Mouse (Mus musculus): Measurements from ENCODE around the gene Irx5. TPM values are rescaled to one million over a fixed set of nuclear protein-coding genes. Genes with fewer than 3 reads are reported as not detected.

Irx5 gene
- total RNA-seq, 1 experiment = 1.5 TPM

GRCm38 (mm10) chr8:92408092-92408491 lies 50.7 kb downstream of the Irx5 start:
- TF ChIP-seq CHD2 (IDR thresholded peaks at IDR 0.05; ENCODE audit: low read depth, low read length) = no peak
- no peak for TF ChIP-seq HCFC1 (IDR thresholded peaks at IDR 0.05; ENCODE audit: borderline replicate concordance, insufficient read depth, low read length)
- TF ChIP-seq ZC3H11A (IDR thresholded peaks at IDR 0.05; ENCODE audit: borderline replicate concordance, low read depth, low read length) = no peak
- no peak for TF ChIP-seq ZNF384 (IDR thresholded peaks at IDR 0.05; ENCODE audit: low read depth, low read length)
- no peak for TF ChIP-seq MAFK (IDR thresholded peaks at IDR 0.05; ENCODE audit: insufficient read depth, low read depth, low read length)
- Histone ChIP-seq H3K4me1 (ENCODE audit: control insufficient read depth in 2 of 2, insufficient read depth in 2 of 2, low read length in 2 of 2, poor library complexity in 1 of 2) (no peaks in the 10 kb centered on the region), H3K9ac (ENCODE audit: insufficient read depth, low read depth, low read length, poor library complexity, severe bottlenecking) (no peak overlapping the region), H3K4me3 (ENCODE audit: insufficient read depth in 1 of 2, low read depth in 1 of 2, low read length in 2 of 2, poor library complexity in 1 of 2, severe bottlenecking in 1 of 2) (no peak overlapping the region), H3K27ac (ENCODE audit: insufficient read depth, low read depth, low read length, poor library complexity, severe bottlenecking) (no peak overlapping the region), H3K36me3 (ENCODE audit: control insufficient read depth, insufficient read depth, low read length, poor library complexity, severe bottlenecking) (no peaks in the 10 kb centered on the region), H3K9me3 (ENCODE audit: control insufficient read depth, insufficient read depth, low read depth, low read length) (no peaks in the 10 kb centered on the region)
- DNase-seq (ENCODE audit: low read depth, low spot score) = no peak
- in situ Hi-C loops (cut with MboI; ENCODE audit: low sequenced_read_pairs in 2 of 2, unreplicated experiment in 2 of 2) = no loop called here

GRCm38 (mm10) chr8:92413583-92413982 lies 56.2 kb downstream of the Irx5 start:
- Histone ChIP-seq H3K9me3 (ENCODE audit: control insufficient read depth, insufficient read depth, low read depth, low read length) (no peaks in the 10 kb centered on the region), H3K4me3 (ENCODE audit: insufficient read depth in 1 of 2, low read depth in 1 of 2, low read length in 2 of 2, poor library complexity in 1 of 2, severe bottlenecking in 1 of 2) (no peak overlapping the region), H3K36me3 (ENCODE audit: control insufficient read depth, insufficient read depth, low read length, poor library complexity, severe bottlenecking) (no peaks in the 10 kb centered on the region), H3K27ac (ENCODE audit: insufficient read depth, low read depth, low read length, poor library complexity, severe bottlenecking) (no peak overlapping the region), H3K9ac (ENCODE audit: insufficient read depth, low read depth, low read length, poor library complexity, severe bottlenecking) (no peak overlapping the region), H3K4me1 (ENCODE audit: control insufficient read depth in 2 of 2, insufficient read depth in 2 of 2, low read length in 2 of 2, poor library complexity in 1 of 2) (no peaks in the 10 kb centered on the region)
- in situ Hi-C loops (cut with MboI; ENCODE audit: low sequenced_read_pairs in 2 of 2, unreplicated experiment in 2 of 2) = no loop called here
- DNase-seq (ENCODE audit: low read depth, low spot score) = no peak
- TF ChIP-seq CHD2 (IDR thresholded peaks at IDR 0.05; ENCODE audit: low read depth, low read length) (no peak), ZNF384 (IDR thresholded peaks at IDR 0.05; ENCODE audit: low read depth, low read length) (no peak), MAFK (IDR thresholded peaks at IDR 0.05; ENCODE audit: insufficient read depth, low read depth, low read length) (no peak), HCFC1 (IDR thresholded peaks at IDR 0.05; ENCODE audit: borderline replicate concordance, insufficient read depth, low read length) (no peak), ZC3H11A (IDR thresholded peaks at IDR 0.05; ENCODE audit: borderline replicate concordance, low read depth, low read length) (no peak)

- no peaks in the 10 kb centered on the region for H3K9me3 ChIP-seq (ENCODE audit: control insufficient read depth, insufficient read depth, low read depth, low read length)
- DNase-seq (ENCODE audit: low read depth, low spot score) = no peak
- in situ Hi-C loops (cut with MboI; ENCODE audit: low sequenced_read_pairs in 2 of 2, unreplicated experiment in 2 of 2) = no loop called here
- no peak overlapping the region for H3K27ac ChIP-seq (ENCODE audit: insufficient read depth, low read depth, low read length, poor library complexity, severe bottlenecking)
- H3K9ac ChIP-seq (ENCODE audit: insufficient read depth, low read depth, low read length, poor library complexity, severe bottlenecking) = no peak overlapping the region
- no peak for TF ChIP-seq ZC3H11A (IDR thresholded peaks at IDR 0.05; ENCODE audit: borderline replicate concordance, low read depth, low read length)
- no peak for TF ChIP-seq ZNF384 (IDR thresholded peaks at IDR 0.05; ENCODE audit: low read depth, low read length)
- no peak for TF ChIP-seq MAFK (IDR thresholded peaks at IDR 0.05; ENCODE audit: insufficient read depth, low read depth, low read length)
- TF ChIP-seq CHD2 (IDR thresholded peaks at IDR 0.05; ENCODE audit: low read depth, low read length) = no peak
- no peak for TF ChIP-seq HCFC1 (IDR thresholded peaks at IDR 0.05; ENCODE audit: borderline replicate concordance, insufficient read depth, low read length)
- no peak overlapping the region for H3K4me3 ChIP-seq (ENCODE audit: insufficient read depth in 1 of 2, low read depth in 1 of 2, low read length in 2 of 2, poor library complexity in 1 of 2, severe bottlenecking in 1 of 2)
- no peaks in the 10 kb centered on the region for H3K36me3 ChIP-seq (ENCODE audit: control insufficient read depth, insufficient read depth, low read length, poor library complexity, severe bottlenecking)
- H3K4me1 ChIP-seq (ENCODE audit: control insufficient read depth in 2 of 2, insufficient read depth in 2 of 2, low read length in 2 of 2, poor library complexity in 1 of 2) = no peaks in the 10 kb centered on the region
Measured at GRCm38 (mm10) chr8:92420666-92421065, 63.2 kb downstream of the Irx5 start.
